Mouse (Mus musculus): ENCODE results near the gene Tbc1d10c. TPM values are rescaled to one million over a fixed set of nuclear protein-coding genes. Genes with fewer than 3 reads are reported as not detected.
A peak's percentile ranks its signal among the peaks of the same experiment; 100 is the strongest.

Tbc1d10c gene
- total RNA-seq, 1 experiment from 2014 or later: 83.5 TPM

- no peak for ATAC-seq (replicated peaks; ENCODE audit: insufficient number of reproducible peaks, low FRiP score, low TSS enrichment, poor library complexity, severe bottlenecking)
These were observed 40.3 kb downstream of the Tbc1d10c start for GRCm38 (mm10) chr19:4150567-4151487.

GRCm38 (mm10) chr19:4149764-4150461 lies 41.2 kb downstream of the Tbc1d10c start:
- ATAC-seq (replicated peaks; ENCODE audit: insufficient number of reproducible peaks, low FRiP score, low TSS enrichment, poor library complexity, severe bottlenecking): no peak

- no peak for ATAC-seq (replicated peaks; ENCODE audit: insufficient number of reproducible peaks, low FRiP score, low TSS enrichment, poor library complexity, severe bottlenecking)
These were observed 41.8 kb downstream of the Tbc1d10c start for GRCm38 (mm10) chr19:4149283-4149682.

GRCm38 (mm10) chr19:4148819-4149218 lies 42.3 kb downstream of the Tbc1d10c start:
- no peak for ATAC-seq (replicated peaks; ENCODE audit: insufficient number of reproducible peaks, low FRiP score, low TSS enrichment, poor library complexity, severe bottlenecking)

- ATAC-seq (replicated peaks; ENCODE audit: insufficient number of reproducible peaks, low FRiP score, low TSS enrichment, poor library complexity, severe bottlenecking): peak; percentile 71
These were observed 42.6 kb downstream of the Tbc1d10c start, which contains the start of gene Coro1b for GRCm38 (mm10) chr19:4148491-4148806. Coro1b (plus strand) TSS chr19:4148619.

- no peak for ATAC-seq (replicated peaks; ENCODE audit: insufficient number of reproducible peaks, low FRiP score, low TSS enrichment, poor library complexity, severe bottlenecking)
These were observed 43.1 kb downstream of the Tbc1d10c start for GRCm38 (mm10) chr19:4147782-4148490.

GRCm38 (mm10) chr19:4147022-4147405 lies 44.1 kb downstream of the Tbc1d10c start:
- no peak for ATAC-seq (replicated peaks; ENCODE audit: insufficient number of reproducible peaks, low FRiP score, low TSS enrichment, poor library complexity, severe bottlenecking)

GRCm38 (mm10) chr19:4146366-4147021 lies 44.6 kb downstream of the Tbc1d10c start:
- no peak for ATAC-seq (replicated peaks; ENCODE audit: insufficient number of reproducible peaks, low FRiP score, low TSS enrichment, poor library complexity, severe bottlenecking)

- ATAC-seq (replicated peaks; ENCODE audit: insufficient number of reproducible peaks, low FRiP score, low TSS enrichment, poor library complexity, severe bottlenecking): no peak
These were observed 45.1 kb downstream of the Tbc1d10c start for GRCm38 (mm10) chr19:4145936-4146335.

GRCm38 (mm10) chr19:4144550-4145498 lies 46.3 kb downstream of the Tbc1d10c start:
- peak; percentile 13; the same call in 1 of the 2 replicates for ATAC-seq (replicated peaks; ENCODE audit: insufficient number of reproducible peaks, low FRiP score, low TSS enrichment, poor library complexity, severe bottlenecking)

GRCm38 (mm10) chr19:4143759-4144268 lies 47.3 kb downstream of the Tbc1d10c start, which contains the start of gene Cabp4:
Cabp4 (minus strand) TSS chr19:4144033.
- no peak for ATAC-seq (replicated peaks; ENCODE audit: insufficient number of reproducible peaks, low FRiP score, low TSS enrichment, poor library complexity, severe bottlenecking)

- no peak for ATAC-seq (replicated peaks; ENCODE audit: insufficient number of reproducible peaks, low FRiP score, low TSS enrichment, poor library complexity, severe bottlenecking)
These were observed 48.5 kb downstream of the Tbc1d10c start for GRCm38 (mm10) chr19:4142416-4143173.

- no peak for ATAC-seq (replicated peaks; ENCODE audit: insufficient number of reproducible peaks, low FRiP score, low TSS enrichment, poor library complexity, severe bottlenecking)
These were observed 50.9 kb downstream of the Tbc1d10c start for GRCm38 (mm10) chr19:4140147-4140546.

- no peak for ATAC-seq (replicated peaks; ENCODE audit: insufficient number of reproducible peaks, low FRiP score, low TSS enrichment, poor library complexity, severe bottlenecking)
These were observed 51.6 kb downstream of the Tbc1d10c start, which contains the start of gene Gpr152 for GRCm38 (mm10) chr19:4139446-4139845. Gpr152 (plus strand) TSS chr19:4139787.

- no peak for ATAC-seq (replicated peaks; ENCODE audit: insufficient number of reproducible peaks, low FRiP score, low TSS enrichment, poor library complexity, severe bottlenecking)
These were observed 53.2 kb downstream of the Tbc1d10c start for GRCm38 (mm10) chr19:4137913-4138312.

- no peak for ATAC-seq (replicated peaks; ENCODE audit: insufficient number of reproducible peaks, low FRiP score, low TSS enrichment, poor library complexity, severe bottlenecking)
These were observed 54.6 kb downstream of the Tbc1d10c start for GRCm38 (mm10) chr19:4136463-4136862.

GRCm38 (mm10) chr19:4135963-4136345 lies 55.1 kb downstream of the Tbc1d10c start:
- ATAC-seq (replicated peaks; ENCODE audit: insufficient number of reproducible peaks, low FRiP score, low TSS enrichment, poor library complexity, severe bottlenecking): peak; percentile 78

Data from monocyte, adult 5-6 weeks (primary cell).